Mouse (Mus musculus) ovary, adult 18-20 months (tissue): ENCODE results near the gene Rerg.

Experiments used
- DNase-seq: peaks from one replicate; pipeline ENCODE4 v3.0.0; 2022; ENCODE audit warnings: low spot score, mixed read lengths

Rerg gene

GRCm38 (mm10) chr6:137131349-137131748 lies 38.9 kb downstream of the Rerg start:
- no peak for DNase-seq

- no peak for DNase-seq
Measured at GRCm38 (mm10) chr6:137126861-137127260, 43.4 kb downstream of the Rerg start.

GRCm38 (mm10) chr6:137126224-137126623 lies 44.1 kb downstream of the Rerg start:
- no peak for DNase-seq

GRCm38 (mm10) chr6:137125433-137125832 lies 44.9 kb downstream of the Rerg start:
- no peak for DNase-seq

- DNase-seq: no peak
Measured at GRCm38 (mm10) chr6:137125006-137125405, 45.3 kb downstream of the Rerg start.

- DNase-seq: no peak
Measured at GRCm38 (mm10) chr6:137116849-137117473, 53.3 kb downstream of the Rerg start.

- DNase-seq: no peak
Measured at GRCm38 (mm10) chr6:137114859-137115258, 55.4 kb downstream of the Rerg start.

GRCm38 (mm10) chr6:137111266-137111813 lies 59.0 kb downstream of the Rerg start:
- no peak for DNase-seq

GRCm38 (mm10) chr6:137110778-137111174 lies 59.5 kb downstream of the Rerg start:
- DNase-seq: peak; percentile 54

GRCm38 (mm10) chr6:137109811-137110777 lies 60.2 kb downstream of the Rerg start:
- no peak for DNase-seq

- no peak for DNase-seq
Measured at GRCm38 (mm10) chr6:137105285-137105684, 65.0 kb downstream of the Rerg start.

GRCm38 (mm10) chr6:137102662-137103179 lies 67.6 kb downstream of the Rerg start:
- DNase-seq: no peak

GRCm38 (mm10) chr6:137101886-137102661 lies 68.2 kb downstream of the Rerg start:
- DNase-seq: no peak

GRCm38 (mm10) chr6:137100259-137100658 lies 70.0 kb downstream of the Rerg start:
- no peak for DNase-seq

- no peak for DNase-seq
Measured at GRCm38 (mm10) chr6:137098232-137099191, 71.8 kb downstream of the Rerg start.

GRCm38 (mm10) chr6:137094475-137094874 lies 75.8 kb downstream of the Rerg start:
- DNase-seq: no peak

- no peak for DNase-seq
Measured at GRCm38 (mm10) chr6:137088469-137088868, 81.8 kb downstream of the Rerg start.

GRCm38 (mm10) chr6:137087956-137088355 lies 82.3 kb downstream of the Rerg start:
- no peak for DNase-seq

GRCm38 (mm10) chr6:137087470-137087869 lies 82.8 kb downstream of the Rerg start:
- no peak for DNase-seq

GRCm38 (mm10) chr6:137079701-137080100 lies 90.6 kb downstream of the Rerg start:
- no peak for DNase-seq

- DNase-seq: no peak
Measured at GRCm38 (mm10) chr6:137076731-137077130, 93.6 kb downstream of the Rerg start.
